Mouse (Mus musculus) thymus, adult 2 months (tissue): ENCODE measurements around the gene Eif1ad. TPM values are rescaled to one million over a fixed set of nuclear protein-coding genes. Genes with fewer than 3 reads are reported as not detected.

Experiments
- DNase-seq: peaks from one replicate; pipeline ENCODE4 v3.0.0; 2021
- H3K27ac ChIP-seq: fragments of 200-500 bp; 2 replicates; pipeline ENCODE4 v1.5.1; 2012; ENCODE audit warnings: low read length, control low read depth; ENCODE audit not compliant: control insufficient read depth, insufficient read depth
- H3K27me3 ChIP-seq: fragments of 200-500 bp; 2 replicates; pipeline ENCODE4 v1.6.1; 2012; ENCODE audit warnings: mild to moderate bottlenecking, low read length, moderate library complexity, mixed read lengths; ENCODE audit not compliant: control insufficient read depth, insufficient read depth
- H3K36me3 ChIP-seq: fragments of 200-500 bp; 2 replicates; pipeline ENCODE4 v1.6.1; 2012; ENCODE audit warnings: mild to moderate bottlenecking, low read length, moderate library complexity; ENCODE audit not compliant: control insufficient read depth, insufficient read depth
- H3K4me1 ChIP-seq: fragments of 200-500 bp; replicated peaks from 2 replicates; pipeline ENCODE4 v1.6.1; 2012; ENCODE audit warnings: low read length; ENCODE audit not compliant: control insufficient read depth, insufficient read depth
- H3K4me3 ChIP-seq: fragments of 200-500 bp; 2 replicates; pipeline ENCODE4 v1.5.1; 2012; ENCODE audit warnings: mild to moderate bottlenecking, low read length, control low read depth, moderate library complexity; ENCODE audit not compliant: control insufficient read depth, insufficient read depth
- CTCF ChIP-seq: fragments of 200-500 bp; IDR thresholded peaks from 2 replicates; pipeline ENCODE4 v1.5.1; 2012; ENCODE audit warnings: mild to moderate bottlenecking, control low read depth, low read length, moderate library complexity, borderline replicate concordance; ENCODE audit not compliant: control insufficient read depth, poor library complexity, insufficient read depth; ENCODE audit errors: extremely low read depth
- POLR2A ChIP-seq: fragments of 200-500 bp; IDR thresholded peaks from 2 replicates; pipeline ENCODE4 v1.6.1; 2012; ENCODE audit warnings: mild to moderate bottlenecking, low read length, control low read depth, moderate library complexity; ENCODE audit not compliant: control insufficient read depth, poor library complexity, insufficient read depth; ENCODE audit errors: extremely low read depth
- WGBS: fragments of 180-500 bp; shearing (Covaris S2); methylation state at CpG from one replicate; pipeline ENCODE4 v1.1.7; 2018; 5-methylcytosine and 5-hydroxymethylcytosine counted together
- polyA plus RNA-seq: library from polyadenylated mRNA; depleted of rRNA; stranded (reverse); fragments of >200 nt; gene quantifications from 2 replicates; pipeline ENCODE4 v1.2.3, GENCODE M21; 2012

Gene Eif1ad
- polyA plus RNA-seq, 1 experiment = 51.3 TPM

GRCm38 (mm10) chr19:5356080-5356479 lies 10.5 kb upstream of the Eif1ad start:
- no peak overlapping the region for H3K4me3 ChIP-seq
- TF ChIP-seq CTCF (no peak), POLR2A (no peak)
- H3K4me1 ChIP-seq = no peaks in the 10 kb centered on the region
- no peak for DNase-seq
- no peaks in the 10 kb centered on the region for H3K27me3 ChIP-seq
- no CpG with 5 or more reads among the region's 1 CpGs for WGBS
- no peaks in the 10 kb centered on the region for H3K36me3 ChIP-seq
- H3K27ac ChIP-seq = no peak overlapping the region

GRCm38 (mm10) chr19:5362186-5362585 lies 4.4 kb upstream of the Eif1ad start:
- Histone ChIP-seq H3K27ac (no peak overlapping the region), H3K4me1 (peaks cover 16% of the 10 kb centered on the region), H3K36me3 (no peaks in the 10 kb centered on the region), H3K4me3 (no peak overlapping the region), H3K27me3 (no peaks in the 10 kb centered on the region)
- TF ChIP-seq CTCF (no peak), POLR2A (no peak)
- DNase-seq = no peak
- WGBS = 98% methylated on average over 2 of the region's 2 CpGs

DNA sequence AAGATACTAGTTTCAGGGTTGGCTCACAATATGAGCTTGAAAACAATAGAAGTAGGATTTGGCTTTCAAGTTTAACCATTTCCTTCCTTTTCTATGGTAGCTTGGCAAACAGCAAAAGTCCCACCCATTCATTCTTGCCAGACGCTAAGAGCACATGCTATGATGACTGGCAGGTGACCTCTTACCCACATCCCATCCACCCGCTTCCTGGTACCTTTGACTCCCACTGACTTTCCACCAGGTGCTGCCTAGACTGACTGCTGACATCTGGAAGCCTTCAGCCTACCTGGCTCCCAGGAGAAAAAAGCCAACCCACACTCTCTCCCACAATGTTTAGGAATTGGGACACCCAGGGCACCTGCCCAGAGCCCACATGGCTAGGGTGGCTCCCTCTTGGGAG lies 2.4 kb upstream of the Eif1ad start:
- TF ChIP-seq CTCF (no peak), POLR2A (no peak)
- Histone ChIP-seq H3K27me3 (no peaks in the 10 kb centered on the region), H3K36me3 (peaks cover 5% of the 10 kb centered on the region; the same call in 1 of the 2 replicates), H3K27ac (no peak overlapping the region), H3K4me3 (no peak overlapping the region), H3K4me1 (peaks cover 26% of the 10 kb centered on the region)
- 7% methylated on average over 2 of the region's 2 CpGs for WGBS
- DNase-seq = no peak

DNA sequence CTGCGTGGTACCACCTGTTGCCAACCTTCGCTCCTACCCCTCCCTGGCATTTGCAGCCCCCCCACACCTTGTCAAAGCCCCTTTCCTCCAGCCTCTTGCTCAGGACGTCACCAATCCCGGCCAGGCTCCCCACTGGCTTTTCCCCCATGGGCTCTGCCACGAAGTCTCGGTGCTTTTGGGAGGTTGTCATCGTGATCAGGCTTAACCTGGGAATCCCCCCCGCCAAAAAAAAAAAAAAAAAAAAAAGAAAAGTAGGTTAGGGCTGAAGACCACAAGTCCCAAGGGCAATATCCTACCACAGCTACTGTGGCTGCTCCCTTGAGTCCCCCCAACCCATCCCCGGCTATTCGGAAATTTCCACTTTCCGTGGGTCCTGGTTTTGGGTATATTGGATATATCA lies 790 bp upstream of the Eif1ad start:
- no peaks in the 10 kb centered on the region for H3K27me3 ChIP-seq
- H3K4me1 ChIP-seq = peaks cover 26% of the 10 kb centered on the region
- peaks cover 21% of the 10 kb centered on the region for H3K36me3 ChIP-seq
- 7% methylated on average over 11 of the region's 11 CpGs for WGBS
- TF ChIP-seq POLR2A (no peak), CTCF (no peak)
- H3K27ac ChIP-seq = no peak overlapping the region
- H3K4me3 ChIP-seq = peak overlapping the region; percentile 65
- DNase-seq = peak; percentile 9

GRCm38 (mm10) chr19:5367053-5367359 lies 465 bp downstream of the Eif1ad start, which contains the start of gene Banf1:
Gene Banf1 (minus strand): TSS chr19:5367168.
- peaks cover 27% of the 10 kb centered on the region for H3K36me3 ChIP-seq
- WGBS = under 1% methylated on average over 33 of the region's 33 CpGs
- DNase-seq = no peak
- no peak for TF ChIP-seq POLR2A
- no peak for TF ChIP-seq CTCF
- H3K4me3 ChIP-seq = peak within 1 kb of the TSS; percentile 65
- peaks cover 26% of the 10 kb centered on the region for H3K4me1 ChIP-seq
- H3K27ac ChIP-seq = peak within 1 kb of the TSS; percentile 60; the same call in 1 of the 2 replicates
- no peaks in the 10 kb centered on the region for H3K27me3 ChIP-seq

GRCm38 (mm10) chr19:5367455-5367854 lies 914 bp downstream of the Eif1ad start:
- Histone ChIP-seq H3K4me1 (peaks cover 26% of the 10 kb centered on the region), H3K27me3 (no peaks in the 10 kb centered on the region), H3K27ac (no peak overlapping the region), H3K36me3 (peaks cover 31% of the 10 kb centered on the region), H3K4me3 (peak overlapping the region; percentile 65)
- 10% methylated on average over 11 of the region's 11 CpGs for WGBS
- TF ChIP-seq CTCF (no peak), POLR2A (no peak)
- peak; percentile 11 for DNase-seq

DNA sequence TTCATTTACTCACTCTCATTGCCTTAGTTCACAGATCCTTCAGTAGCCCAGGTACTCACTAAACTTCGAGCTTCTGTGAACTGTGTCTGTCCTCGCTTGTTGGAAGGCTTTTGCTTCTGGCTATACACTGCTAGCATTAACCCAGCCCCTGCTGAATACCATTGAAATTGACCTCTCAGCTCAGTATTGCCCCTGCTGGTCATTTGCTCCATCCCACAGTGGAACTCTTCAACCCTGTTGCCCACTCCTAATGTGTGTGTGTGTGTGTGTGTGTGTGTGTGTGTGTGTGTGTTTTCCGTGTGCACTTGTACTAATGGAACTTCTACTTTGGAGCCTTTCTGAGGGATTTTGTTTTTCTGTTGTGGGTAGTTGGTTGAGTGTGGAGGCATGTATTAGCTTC lies 4.4 kb downstream of the Eif1ad start:
- WGBS = 90% methylated on average over 3 of the region's 3 CpGs
- H3K4me1 ChIP-seq = peaks cover 13% of the 10 kb centered on the region
- H3K27me3 ChIP-seq = no peaks in the 10 kb centered on the region
- TF ChIP-seq CTCF (no peak), POLR2A (no peak)
- H3K27ac ChIP-seq = no peak overlapping the region
- H3K4me3 ChIP-seq = no peak overlapping the region
- peaks cover 36% of the 10 kb centered on the region for H3K36me3 ChIP-seq
- DNase-seq = no peak
